Mouse (Mus musculus) bone marrow, adult 2 months (tissue): Measurements from ENCODE around the gene Olfr263.

Source experiments
- CTCF ChIP-seq: fragments of 200-500 bp; IDR thresholded peaks from 2 replicates; pipeline ENCODE4 v1.5.1; 2011; ENCODE audit warnings: low read length, control low read depth; ENCODE audit not compliant: control insufficient read depth, insufficient read depth
- POLR2A ChIP-seq: fragments of 200-500 bp; IDR thresholded peaks from 2 replicates; pipeline ENCODE4 v1.6.1; 2011; ENCODE audit warnings: low read depth, mild to moderate bottlenecking, control low read depth, low read length, borderline replicate concordance; ENCODE audit not compliant: control insufficient read depth

- TF ChIP-seq POLR2A (no peak), CTCF (no peak)
These were observed 16.3 kb downstream of the Olfr263 start, which contains the start of gene Olfr1368 for GRCm38 (mm10) chr13:21145767-21146166.
